ENCODE assay signal across 19 mouse cellular contexts in genomic region chr14:22343357-22343756, GRCm38 (mm10).
"Had no signal": no experiment of that assay in that cellular context is flagged by ENCODE, and none has a peak within 500 bp of the region (broad histone marks: within the 10 kb centered on the region; RNA-seq: fewer than 3 reads in every experiment).

No protein-coding gene starts in this region.

- H3K4me3 ChIP-seq: limb, embryonic 10.5 days; limb, embryonic 13.5 days; liver, embryonic 12.5 days; liver, embryonic 15.5 days; lung, embryonic 15.5 days; megakaryocyte, embryonic 14.5 days; midbrain, embryonic 13.5 days had no signal

- H3K9me3 ChIP-seq: limb, embryonic 10.5 days; limb, embryonic 13.5 days; liver, embryonic 12.5 days; liver, embryonic 15.5 days; lung, embryonic 15.5 days; megakaryocyte, embryonic 14.5 days; midbrain, embryonic 13.5 days had no signal

- H3K4me2 ChIP-seq: limb, embryonic 13.5 days; liver, embryonic 12.5 days; liver, embryonic 15.5 days; lung, embryonic 15.5 days; midbrain, embryonic 13.5 days had no signal

- H3K27me3 ChIP-seq: limb, embryonic 13.5 days; liver, embryonic 12.5 days; liver, embryonic 15.5 days; lung, embryonic 15.5 days; megakaryocyte, embryonic 14.5 days had no signal

- ATAC-seq: liver, embryonic 12.5 days; midbrain, embryonic 13.5 days had no signal

- H3K27ac ChIP-seq: limb, embryonic 10.5 days; limb, embryonic 13.5 days; liver, embryonic 12.5 days; liver, embryonic 15.5 days; lung, embryonic 15.5 days; midbrain, embryonic 13.5 days had no signal

- H3K9ac ChIP-seq: limb, embryonic 13.5 days; liver, embryonic 12.5 days; liver, embryonic 15.5 days; lung, embryonic 15.5 days; midbrain, embryonic 13.5 days had no signal

- H3K4me1 ChIP-seq: limb, embryonic 13.5 days; liver, embryonic 12.5 days; liver, embryonic 15.5 days; lung, embryonic 15.5 days had no signal

- H3K36me3 ChIP-seq: limb, embryonic 10.5 days; limb, embryonic 13.5 days; liver, embryonic 12.5 days; liver, embryonic 15.5 days; lung, embryonic 15.5 days; midbrain, embryonic 13.5 days had no signal

- DNase-seq: kidney, adult 18-20 months; kidney, adult 9 months; kidney, postnatal 14 days; kidney, postnatal 4 days; liver; lung, adult 18-20 months; lung, postnatal 10 days; lung, postnatal 36 days; right cerebral cortex, adult 18-20 months; right cerebral cortex, postnatal 14 days; right cerebral cortex, postnatal 4 days; thymus, postnatal 25 days had no signal
